Mouse (Mus musculus) cerebellum, postnatal 10 days (tissue): ENCODE measurements around the gene Ccz1.
"Not testable (repeated sequence)": the region's sequence is repeated elsewhere in the genome, so short reads cannot be mapped to it uniquely, and the experiment has no call there.

Source experiments
- DNase-seq, 2 experiments: peaks; one replicate each; pipeline ENCODE4 v3.0.0; 2021; ENCODE audit warnings: mixed read lengths in 2 of 2

Gene Ccz1

GRCm38 (mm10) chr5:144014551-144015311 is at the start of gene Ccz1:
Gene Ccz1, minus strand, starts transcription at chr5:144014877.
- peak; percentile 84 to 86 for DNase-seq

GRCm38 (mm10) chr5:144064093-144064492 is 49.4 kb upstream of the Ccz1 start:
- no peak for DNase-seq

- no peak for DNase-seq
These were observed 39.7 kb upstream of the Ccz1 start for GRCm38 (mm10) chr5:144054340-144054739.

DNA sequence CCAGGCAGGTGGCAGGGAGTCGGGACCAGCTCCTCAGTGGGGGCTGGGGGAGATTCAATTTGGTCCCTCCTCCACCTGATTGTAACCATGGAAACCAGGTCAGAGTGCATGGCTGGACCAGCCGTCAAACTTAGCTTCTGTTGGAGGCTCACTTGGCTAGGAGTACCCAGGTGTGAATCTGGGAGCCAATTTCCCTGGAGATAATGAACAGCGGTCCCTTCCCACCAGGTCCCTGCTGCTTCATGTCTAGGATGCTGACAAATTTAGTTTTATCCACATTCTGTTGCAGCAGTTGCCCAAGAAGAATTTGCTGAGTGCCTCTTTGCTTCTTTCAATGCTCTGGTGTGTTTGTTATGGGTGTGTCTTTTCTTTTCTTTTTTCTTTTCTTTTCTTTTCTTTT is 38.8 kb upstream of the Ccz1 start:
- no peak for DNase-seq

DNA sequence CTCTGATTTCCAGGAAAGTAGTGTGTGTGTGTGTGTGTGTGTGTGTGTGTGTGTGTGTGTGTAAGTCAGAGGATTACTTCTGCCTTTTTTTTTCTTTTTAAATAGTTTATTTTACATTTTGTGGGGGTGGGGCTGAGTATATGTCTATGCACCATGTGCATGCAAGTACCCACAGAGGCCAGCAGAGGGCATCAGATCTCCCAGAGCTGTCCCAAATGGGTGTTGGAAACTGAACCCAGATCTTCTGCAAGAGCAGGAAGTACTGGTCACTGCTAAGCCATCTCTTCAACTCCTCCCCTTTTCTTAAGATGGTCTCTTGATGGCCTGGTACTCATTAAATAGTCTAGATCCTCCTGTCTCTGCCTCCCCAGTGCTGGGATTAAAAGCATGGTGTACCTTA is 36.6 kb upstream of the Ccz1 start:
- DNase-seq: peak in 1 of 2 experiments; percentile 12

GRCm38 (mm10) chr5:144049881-144050280 is 35.2 kb upstream of the Ccz1 start:
- no peak for DNase-seq

DNA sequence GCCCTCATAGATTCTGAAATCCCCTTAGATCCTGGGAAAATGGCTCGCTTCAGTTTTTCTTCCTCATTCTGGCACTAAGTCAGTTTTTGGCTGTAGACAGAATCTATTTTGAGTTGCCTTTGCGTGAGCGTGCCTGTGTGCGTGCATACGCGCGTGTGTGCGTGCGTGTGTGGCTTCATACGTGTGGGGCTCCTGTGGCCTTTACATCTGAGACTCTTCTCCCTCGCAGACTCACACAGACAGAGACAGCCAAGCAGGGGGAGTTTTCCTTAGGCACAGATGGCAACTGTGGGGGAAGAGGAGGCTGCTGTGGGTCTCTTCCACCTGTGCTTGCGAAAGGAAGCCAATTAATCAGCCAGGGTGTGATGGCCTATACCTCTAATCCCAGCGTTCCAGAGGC is 32.6 kb upstream of the Ccz1 start:
- DNase-seq: peak; percentile 62 to 66

DNA sequence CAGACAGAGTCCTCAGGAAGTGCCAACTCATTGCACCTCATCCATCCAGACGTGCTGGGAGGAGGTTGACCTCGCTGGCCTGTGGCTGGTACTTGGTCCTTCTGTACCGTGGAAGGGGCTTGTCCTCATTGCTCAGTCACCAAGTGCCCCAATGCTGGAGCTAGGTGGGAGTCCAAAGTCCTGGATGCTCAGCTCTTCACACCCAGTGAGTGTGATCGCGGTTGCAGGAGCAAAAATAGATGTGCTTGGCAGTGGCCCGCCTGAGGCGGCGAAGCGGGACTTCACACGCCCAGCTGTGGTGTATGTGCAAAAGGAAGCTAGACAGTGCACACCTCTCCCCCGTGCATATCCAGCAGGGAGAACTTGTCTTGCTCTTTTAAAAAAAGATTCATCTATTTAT is 28.5 kb upstream of the Ccz1 start:
- DNase-seq: no peak

- peak; percentile 86 to 90 for DNase-seq
These were observed 26.2 kb upstream of the Ccz1 start for GRCm38 (mm10) chr5:144040720-144041364.

GRCm38 (mm10) chr5:144039886-144040285 is 25.2 kb upstream of the Ccz1 start:
- DNase-seq: no peak

DNA sequence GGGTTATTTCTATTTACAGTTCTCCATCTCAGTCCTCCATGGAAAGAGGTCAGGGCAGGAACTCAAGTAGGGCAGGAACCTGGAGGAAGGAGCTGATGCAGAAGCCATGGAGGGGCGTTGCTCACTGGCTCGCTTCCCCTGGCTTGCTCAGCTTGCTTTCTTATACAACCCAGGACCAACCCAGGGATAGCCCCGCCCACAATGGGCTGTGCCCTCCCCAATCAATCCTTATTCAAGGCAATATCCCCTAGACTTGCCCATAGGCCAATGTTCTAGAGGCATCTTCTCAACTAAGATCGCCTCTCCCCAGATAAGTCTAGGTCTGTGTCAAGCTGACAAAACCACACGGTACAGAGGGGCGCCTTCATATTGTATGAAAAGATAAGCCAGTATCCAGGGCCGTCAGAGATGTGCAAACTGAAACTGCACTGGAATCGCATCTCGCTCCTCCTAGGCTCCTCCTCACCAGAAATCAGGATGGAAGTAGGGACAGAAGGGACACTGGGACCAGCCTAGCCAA is 24.5 kb upstream of the Ccz1 start:
- no peak for DNase-seq

GRCm38 (mm10) chr5:144036952-144037351 is 22.3 kb upstream of the Ccz1 start:
- no peak for DNase-seq

DNA sequence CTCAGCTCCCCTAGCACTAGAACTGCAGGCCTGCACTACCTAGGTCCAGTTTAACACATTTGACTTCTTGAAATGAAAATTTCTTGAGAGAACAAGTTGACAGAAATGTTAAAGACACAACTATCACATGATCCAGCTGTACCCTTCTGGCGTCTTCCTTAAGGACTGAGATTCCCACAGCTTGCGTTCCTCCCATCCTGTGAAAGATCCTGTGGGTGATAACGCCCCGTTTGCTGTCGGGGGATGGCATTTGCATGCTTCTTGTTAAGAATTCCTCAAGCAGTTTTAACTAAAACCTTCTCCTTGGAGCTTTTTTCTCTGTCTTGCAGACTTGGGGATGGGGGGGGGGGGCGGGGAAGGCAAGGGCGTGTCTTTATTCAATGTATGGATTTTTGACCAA is 19.9 kb upstream of the Ccz1 start:
- DNase-seq: no peak

GRCm38 (mm10) chr5:144032491-144032890 is 17.8 kb upstream of the Ccz1 start:
- no peak for DNase-seq

DNA sequence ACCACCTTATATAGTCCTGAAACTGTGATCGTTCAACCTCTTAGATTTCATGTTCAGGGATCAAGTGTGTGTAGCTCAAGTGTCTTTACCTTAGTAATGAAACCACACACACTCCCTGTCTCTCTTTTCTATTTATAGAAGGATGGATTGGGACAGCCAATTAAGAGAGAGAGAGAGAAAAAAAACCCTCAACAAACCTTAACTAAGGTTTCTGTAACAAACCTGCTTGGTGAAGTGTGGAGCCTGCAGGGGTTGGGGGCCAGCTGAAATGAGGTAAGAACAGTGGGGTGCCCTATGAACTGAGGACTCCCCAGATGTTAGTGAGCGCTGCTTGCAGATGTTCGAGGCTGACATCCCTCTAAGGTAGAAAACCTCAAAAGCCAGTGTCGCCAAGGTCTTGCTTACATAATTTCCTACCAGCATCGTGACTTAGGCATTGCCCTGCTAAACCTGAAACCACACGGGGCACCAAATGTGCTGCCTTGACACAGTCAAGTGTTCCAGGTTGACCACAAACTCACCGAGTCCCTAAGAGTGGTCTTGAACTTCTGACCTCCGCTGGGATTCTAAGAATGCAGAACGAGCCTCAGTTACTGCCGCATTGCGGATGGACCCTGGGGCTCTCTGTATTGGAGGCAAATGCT is 12.1 kb upstream of the Ccz1 start, which contains the start of gene Ocm:
Gene Ocm, minus strand, starts transcription at position 51 of the 644 bp plus-strand sequence.
- no peak for DNase-seq

GRCm38 (mm10) chr5:144015845-144016244 is 1.2 kb upstream of the Ccz1 start:
- no peak for DNase-seq

GRCm38 (mm10) chr5:144015312-144015650 is 604 bp upstream of the Ccz1 start:
- DNase-seq: no peak

DNA sequence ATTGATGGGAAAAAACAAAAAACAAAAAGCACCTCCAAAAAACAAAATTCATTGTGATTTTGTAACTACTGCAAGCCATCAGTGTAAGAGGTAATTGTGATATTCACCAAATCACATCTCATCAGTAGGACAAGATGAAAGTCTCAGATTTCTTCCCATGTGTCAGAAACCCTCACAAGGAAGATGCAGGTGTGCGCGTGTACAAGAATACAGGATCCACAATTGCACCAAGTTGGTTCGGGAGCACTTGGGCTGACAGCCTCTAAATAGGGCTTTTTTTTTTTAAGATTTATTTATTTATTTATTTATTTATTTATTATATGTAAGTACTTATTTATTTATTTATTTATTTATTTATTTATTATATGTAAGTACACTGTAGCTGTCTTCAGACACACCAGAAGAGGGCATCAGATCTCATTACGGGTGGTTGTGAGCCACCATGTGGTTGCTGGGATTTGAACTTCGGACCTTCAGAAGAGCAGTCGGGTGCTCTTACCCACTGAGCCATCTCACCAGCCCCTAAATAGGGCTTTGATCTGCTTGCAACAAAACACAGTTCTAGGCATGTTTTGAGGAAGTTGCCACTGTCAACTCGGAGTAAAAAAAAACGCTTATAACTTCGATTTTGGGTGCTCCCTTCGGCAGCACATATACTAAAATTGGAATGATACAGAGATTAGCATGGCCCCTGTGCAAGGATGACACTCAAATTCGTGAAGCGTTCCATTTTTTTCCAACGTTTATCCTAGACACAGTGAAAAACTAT is 1.1 kb downstream of the Ccz1 start:
- DNase-seq: not testable (repeated sequence)

DNA sequence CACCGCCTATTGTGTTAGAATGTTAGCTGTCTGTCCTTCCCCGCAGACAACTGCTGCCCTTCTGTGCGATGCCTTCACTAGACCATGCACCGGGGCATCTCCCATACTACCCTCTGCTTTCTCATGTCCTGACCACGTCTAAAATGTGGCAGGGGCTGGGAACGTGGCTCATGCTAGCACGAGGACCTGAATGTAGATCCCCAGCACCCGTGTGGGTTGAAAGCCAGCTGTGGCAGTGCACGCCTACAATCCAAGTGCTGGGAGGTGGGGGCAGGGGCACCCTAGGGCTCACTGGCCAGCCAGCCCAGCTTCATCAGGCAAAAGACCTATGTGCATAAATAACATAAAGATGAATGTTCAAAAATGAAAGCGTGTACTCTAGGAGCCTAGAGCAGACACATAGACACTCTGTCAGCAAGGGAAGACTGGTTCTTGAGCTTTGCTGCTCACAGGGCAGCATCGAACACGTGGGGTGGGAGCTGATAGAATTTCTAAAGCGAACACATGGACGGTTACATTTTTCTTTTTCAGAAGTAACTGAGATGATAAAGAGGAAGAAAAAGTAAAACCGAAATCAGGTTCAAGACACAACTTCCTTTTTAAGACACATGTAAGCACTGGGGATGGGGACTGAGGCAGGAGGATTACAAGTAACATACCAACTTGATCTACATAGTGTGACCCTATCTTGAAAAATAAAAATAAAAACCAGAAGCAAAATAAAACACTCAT is 12.1 kb downstream of the Ccz1 start:
- DNase-seq: no peak

DNA sequence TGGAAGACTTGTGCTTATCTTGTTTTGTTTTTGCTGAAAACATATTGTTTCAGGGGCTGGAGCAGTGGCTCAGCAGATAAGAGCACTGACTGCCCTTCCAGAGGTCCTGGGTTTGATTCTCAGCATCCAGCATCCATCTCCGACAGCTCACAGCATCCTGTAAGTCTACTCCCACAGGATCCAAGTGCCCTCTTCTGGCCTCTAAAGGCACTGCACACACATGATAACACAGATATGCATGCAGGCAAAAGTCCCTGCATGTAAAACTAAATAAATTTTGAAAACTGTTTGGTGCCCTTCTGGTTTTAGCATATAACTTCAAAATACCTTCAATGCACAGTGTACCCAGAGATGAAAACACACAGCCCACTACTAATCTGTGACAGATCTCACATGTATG is 15.3 kb downstream of the Ccz1 start:
- peak; percentile 27 to 38 for DNase-seq

DNA sequence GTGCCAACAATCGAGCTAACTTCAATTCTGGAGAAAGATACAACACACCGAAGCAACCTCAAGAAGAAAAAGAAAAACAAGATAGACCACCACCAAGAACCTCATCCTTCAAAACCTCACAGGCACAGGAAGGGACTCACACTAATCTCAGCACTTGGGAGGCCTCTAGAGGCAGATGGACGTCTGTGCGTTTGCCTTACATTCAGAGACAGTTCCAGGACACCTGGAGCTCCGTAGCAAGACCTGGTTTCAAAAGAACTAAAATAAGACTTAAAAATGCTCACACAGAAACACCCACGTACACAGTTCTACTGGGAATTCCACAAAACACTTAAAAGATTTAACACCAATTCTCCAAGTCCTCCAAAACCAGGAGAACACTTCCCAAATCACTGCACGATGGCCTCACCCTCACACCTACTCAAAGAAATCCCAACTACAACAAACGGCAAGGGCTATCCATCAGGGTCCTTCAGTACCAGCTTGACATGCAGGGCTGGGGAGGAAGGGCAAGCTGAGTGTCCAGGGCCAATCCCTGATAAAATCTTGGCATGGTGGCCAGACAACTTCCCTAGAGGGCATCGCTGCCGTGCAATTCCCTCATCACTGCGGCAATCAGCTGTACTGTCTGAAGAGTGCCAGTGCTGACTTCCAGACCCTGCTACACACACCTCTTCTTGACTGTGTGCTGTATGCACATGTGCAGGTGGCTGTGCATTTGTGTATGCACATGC is 19.9 kb downstream of the Ccz1 start:
- DNase-seq: no peak

GRCm38 (mm10) chr5:143993849-143994248 is 20.8 kb downstream of the Ccz1 start:
- DNase-seq: no peak
